Mouse (Mus musculus): ENCODE measurements around the gene Sesn3. TPM values are rescaled to one million over a fixed set of nuclear protein-coding genes. Genes with fewer than 3 reads are reported as not detected.

The Sesn3 gene
- polyA plus RNA-seq, 1 experiment from 2014 or later: 17.7 TPM

DNA sequence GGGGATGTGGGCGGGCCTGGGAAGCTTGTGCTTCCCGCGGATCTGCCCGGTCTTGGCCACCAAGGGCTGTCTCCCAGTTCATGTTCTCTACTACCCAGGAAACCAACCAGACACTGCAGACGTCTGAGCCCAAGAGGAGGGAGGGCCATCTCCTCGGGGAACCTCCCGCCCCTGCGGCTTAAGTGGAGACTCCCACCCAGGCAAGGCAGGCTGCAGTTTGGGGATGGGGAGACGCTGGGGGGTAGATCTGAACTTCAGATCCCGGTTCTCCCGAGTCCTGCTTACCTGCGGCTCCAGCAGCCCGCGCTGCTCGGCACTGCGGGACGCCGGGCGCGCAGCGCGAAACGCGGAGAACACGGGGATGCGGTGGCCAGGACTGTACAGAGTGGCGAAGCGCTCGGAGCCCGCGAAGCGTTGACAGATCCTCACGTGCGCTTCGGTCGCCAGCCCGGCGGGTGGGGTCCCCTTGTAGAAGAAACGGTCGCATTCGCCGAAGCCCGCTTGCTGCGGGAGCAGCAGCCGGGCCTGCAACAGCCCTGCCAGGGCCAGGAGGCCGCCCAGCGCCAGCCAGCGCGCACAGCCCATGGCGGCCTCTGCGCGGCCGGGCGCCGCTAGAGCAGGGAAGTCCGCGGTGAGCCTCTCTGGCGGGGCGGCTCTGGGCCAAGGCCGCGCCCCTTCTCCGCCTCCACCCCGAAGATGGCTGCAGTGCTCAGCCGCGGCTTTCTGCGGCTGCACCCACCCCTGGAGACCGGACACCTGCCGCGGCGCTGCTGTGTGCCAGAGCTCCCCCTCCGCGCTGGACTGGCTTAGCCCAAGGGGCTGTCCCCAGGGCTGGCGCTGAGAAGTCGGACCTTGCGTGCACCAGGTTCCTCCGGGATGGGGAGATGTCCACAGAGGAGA, 105.8 kb downstream of the Sesn3 start:
- Histone ChIP-seq H3K36me3 (no peaks in the 10 kb centered on the region), H3K4me3 (replicated peaks) (peak overlapping the region; percentile 76), H3K27me3 (no peaks in the 10 kb centered on the region), H3K9me3 (replicated peaks) (no peaks in the 10 kb centered on the region), H3K4me1 (peaks cover 21% of the 10 kb centered on the region; the same call in 1 of the 2 replicates), H3K4me2 (replicated peaks) (peak overlapping the region; percentile 94), H3K27ac (replicated peaks) (peak overlapping the region; percentile 82), H3K9ac (peak overlapping the region; percentile 68)
- under 1% methylated on average over 76 of the region's 76 CpGs for WGBS
- peak; percentile 93 for ATAC-seq (ENCODE audit: insufficient number of reproducible peaks, low FRiP score, low TSS enrichment, low read depth)

DNA sequence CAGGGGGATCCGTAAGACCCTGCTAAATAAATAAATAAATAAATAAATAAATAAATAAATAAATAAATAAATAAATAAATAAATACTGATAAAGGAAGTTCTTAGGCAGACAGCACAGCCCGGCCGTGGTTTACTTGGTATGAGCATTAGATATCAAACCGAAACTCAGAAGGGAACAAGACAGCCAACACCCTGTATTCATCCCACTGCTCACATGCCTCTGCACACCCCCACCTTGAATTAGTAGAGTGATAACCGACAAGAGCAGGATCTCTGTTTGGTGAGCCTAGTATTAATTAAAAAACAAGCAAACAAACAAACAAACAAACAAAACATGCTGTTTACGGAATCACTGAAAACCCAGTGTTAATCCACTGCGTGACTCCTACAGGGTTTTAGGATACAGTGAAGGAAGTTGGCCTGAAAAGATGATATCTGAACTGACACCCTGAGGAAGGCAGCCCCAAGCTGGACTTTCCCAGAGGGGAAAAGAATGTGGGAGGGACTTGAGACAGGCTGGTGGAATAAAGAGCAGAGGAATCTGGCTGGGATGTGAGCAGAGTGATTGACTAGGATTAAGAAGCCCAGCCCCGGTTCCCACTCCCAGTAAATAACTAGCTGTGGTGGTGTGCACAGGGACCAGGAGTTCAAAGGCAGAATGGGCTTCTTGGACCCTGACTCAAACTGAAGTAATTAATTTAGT, 106.6 kb downstream of the Sesn3 start, which contains the start of gene Endod1:
TSS of gene Endod1 (minus strand) at position 155 of the 703 bp plus-strand sequence.
- Histone ChIP-seq H3K27me3 (no peaks in the 10 kb centered on the region), H3K4me2 (replicated peaks) (peak within 1 kb of the TSS; percentile 94), H3K36me3 (no peaks in the 10 kb centered on the region), H3K9ac (peak within 1 kb of the TSS; percentile 68), H3K4me3 (replicated peaks) (peak within 1 kb of the TSS; percentile 76), H3K27ac (replicated peaks) (peak within 1 kb of the TSS; percentile 82), H3K4me1 (peaks cover 21% of the 10 kb centered on the region; the same call in 1 of the 2 replicates), H3K9me3 (replicated peaks) (no peaks in the 10 kb centered on the region)
- WGBS: 7% methylated on average over 8 of the region's 8 CpGs
- ATAC-seq (ENCODE audit: insufficient number of reproducible peaks, low FRiP score, low TSS enrichment, low read depth): no peak; the same call in 1 of the 2 replicates

- Histone ChIP-seq H3K4me3 (replicated peaks) (no peak overlapping the region), H3K9me3 (replicated peaks) (no peaks in the 10 kb centered on the region), H3K27me3 (no peaks in the 10 kb centered on the region), H3K4me1 (peaks cover 21% of the 10 kb centered on the region; the same call in 1 of the 2 replicates), H3K4me2 (replicated peaks) (no peak overlapping the region), H3K36me3 (no peaks in the 10 kb centered on the region), H3K27ac (replicated peaks) (no peak overlapping the region), H3K9ac (no peak overlapping the region)
- WGBS: 75% methylated on average over 5 of the region's 5 CpGs
- no peak for ATAC-seq (ENCODE audit: insufficient number of reproducible peaks, low FRiP score, low TSS enrichment, low read depth)
Observed at GRCm38 (mm10) chr9:14382256-14382791, 107.5 kb downstream of the Sesn3 start.

Other genes starting within 250 kb of the Sesn3 start
- gene Endod1, start 106.4 kb downstream of the Sesn3 start, polyA plus RNA-seq (2015; fragmentation: Nextera tagmentation; extraction: Ambion mirVana): 24.8 and 25.0 TPM in 2 replicates
- gene Kdm4d, start 225.4 kb downstream of the Sesn3 start, polyA plus RNA-seq (2015; fragmentation: Nextera tagmentation; extraction: Ambion mirVana): 0.55 and 0.85 TPM in 2 replicates
- 144 and 152 TPM in 2 replicates for gene Cwc15, start 225.6 kb downstream of the Sesn3 start, polyA plus RNA-seq (2015; fragmentation: Nextera tagmentation; extraction: Ambion mirVana)